Mouse (Mus musculus) hematopoietic stem cell, adult 5-6 weeks (primary cell): ENCODE results near the gene Slc25a25. TPM values are rescaled to one million over a fixed set of nuclear protein-coding genes. Genes with fewer than 3 reads are reported as not detected.

Experiments
- ATAC-seq, 2 experiments: fragments of 125-278 bp in 1 of 2; replicated peaks in 1 of 2; 2 replicates each; pipeline ENCODE4 v1.8.0; 2016 to 2017; ENCODE audit warnings: inconsistent platforms in 2 of 2, mild to moderate bottlenecking in 2 of 2, moderate number of reproducible peaks in 2 of 2, low read depth in 1 of 2, moderate TSS enrichment in 1 of 2; ENCODE audit not compliant: low FRiP score in 2 of 2, poor library complexity in 2 of 2, severe bottlenecking in 2 of 2, insufficient read depth in 1 of 2, low TSS enrichment in 1 of 2
- total RNA-seq: library from RNA; stranded (forward); fragments of 172-1452, 232-1000 nt; gene quantifications from 2 replicates; pipeline ENCODE4 v1.2.3, GENCODE M21; 2017

Gene Slc25a25
- total RNA-seq, 1 experiment from 2014 or later = 22.3 TPM

DNA sequence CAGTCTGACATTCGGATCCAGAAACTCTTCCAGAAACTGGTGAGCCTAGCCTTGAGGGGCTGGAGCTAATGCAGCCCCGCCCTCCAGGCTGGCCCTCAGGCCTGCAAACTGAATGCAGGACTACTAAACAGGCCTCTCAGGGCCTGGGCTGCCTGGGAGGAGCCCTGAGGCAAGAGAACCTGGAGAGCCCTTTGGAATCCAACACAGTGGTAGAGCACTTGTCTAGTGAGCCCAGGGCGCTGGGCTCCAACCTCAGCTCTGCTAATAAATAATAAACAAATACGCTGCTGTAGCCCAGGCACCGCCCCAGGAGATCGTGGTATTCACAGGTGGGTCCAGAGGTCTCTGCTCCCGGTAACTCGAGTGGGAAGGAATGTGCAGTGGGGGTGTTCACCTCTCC, 60.4 kb downstream of the Slc25a25 start:
- no peak for ATAC-seq

- no peak for ATAC-seq
Observed at GRCm38 (mm10) chr2:32389157-32389556, 62.1 kb downstream of the Slc25a25 start.

DNA sequence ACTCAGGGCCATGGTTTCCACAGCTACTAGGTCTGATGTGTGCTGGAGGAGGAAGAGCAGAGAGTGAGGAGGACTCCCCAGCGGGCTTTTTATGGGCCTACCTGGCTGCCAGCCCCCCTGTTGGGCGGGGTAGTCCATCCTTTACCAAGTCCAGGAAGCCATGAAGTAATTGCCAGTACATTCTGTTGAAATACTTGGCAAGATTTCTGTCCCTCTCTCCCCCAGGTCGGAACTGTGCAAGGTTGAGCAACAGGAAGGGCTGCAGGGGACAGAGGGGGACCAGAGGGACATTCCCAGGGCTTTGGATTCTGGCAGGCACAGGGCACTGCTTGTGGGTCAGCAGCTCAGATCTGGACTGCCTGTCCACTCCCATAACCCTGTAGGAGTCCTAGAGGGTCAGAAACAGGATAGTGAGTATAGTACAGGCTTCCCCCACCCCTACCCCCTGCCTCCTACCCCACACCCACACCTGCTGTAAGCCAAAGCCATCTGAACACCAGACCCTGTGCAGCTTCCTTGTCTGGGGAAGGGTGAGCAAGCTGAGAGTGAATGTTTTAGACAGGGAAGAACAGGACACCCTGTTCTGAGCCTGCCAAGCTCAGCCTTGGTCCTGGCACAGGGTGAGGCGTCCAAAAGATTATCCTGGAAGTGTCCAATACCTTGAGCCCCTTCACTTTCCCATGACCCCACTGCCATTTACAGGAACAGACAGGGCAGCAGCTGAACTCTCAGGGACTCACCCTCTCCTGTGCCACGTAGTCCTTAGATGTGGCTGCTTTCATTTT, 63.3 kb downstream of the Slc25a25 start, which contains the start of gene Lcn2:
TSS of gene Lcn2 (minus strand) at position 547 of the 785 bp plus-strand sequence.
- peak in 1 of 2 experiments; percentile 29; a peak in 2 of 4 replicates for ATAC-seq

GRCm38 (mm10) chr2:32382689-32383088, 68.6 kb downstream of the Slc25a25 start:
- ATAC-seq = no peak

DNA sequence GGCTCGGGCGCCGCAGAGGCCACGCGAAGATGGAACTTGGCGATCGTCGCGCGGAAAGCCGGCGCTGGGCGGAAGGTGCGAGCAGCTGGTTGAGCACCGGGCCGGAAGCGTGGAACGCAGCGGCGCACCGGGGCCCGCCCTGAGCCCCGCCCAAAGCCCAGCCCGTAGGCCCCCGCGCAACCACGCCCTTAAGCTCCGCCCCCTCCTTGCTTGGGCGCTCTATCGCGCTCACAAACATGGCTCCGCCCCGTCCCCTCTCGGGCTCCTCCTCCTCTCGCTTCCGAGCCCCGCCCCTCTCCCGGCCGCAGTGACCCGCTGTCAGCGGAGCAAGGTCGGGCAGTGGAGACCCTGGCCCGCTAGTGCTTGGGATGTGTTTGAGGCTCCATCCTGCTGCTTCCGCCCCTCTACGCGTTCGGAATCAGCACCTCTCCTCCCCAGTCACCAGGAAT, 69.4 kb downstream of the Slc25a25 start, which contains the start of gene 1110008P14Rik:
TSS of gene 1110008P14Rik (minus strand) at position 164 of the 449 bp plus-strand sequence.
- peak; percentile 88 to 92 for ATAC-seq

GRCm38 (mm10) chr2:32381141-32381774, 70.0 kb downstream of the Slc25a25 start:
- ATAC-seq = peak in 1 of 2 experiments; percentile 15; a peak in 1 of 4 replicates

DNA sequence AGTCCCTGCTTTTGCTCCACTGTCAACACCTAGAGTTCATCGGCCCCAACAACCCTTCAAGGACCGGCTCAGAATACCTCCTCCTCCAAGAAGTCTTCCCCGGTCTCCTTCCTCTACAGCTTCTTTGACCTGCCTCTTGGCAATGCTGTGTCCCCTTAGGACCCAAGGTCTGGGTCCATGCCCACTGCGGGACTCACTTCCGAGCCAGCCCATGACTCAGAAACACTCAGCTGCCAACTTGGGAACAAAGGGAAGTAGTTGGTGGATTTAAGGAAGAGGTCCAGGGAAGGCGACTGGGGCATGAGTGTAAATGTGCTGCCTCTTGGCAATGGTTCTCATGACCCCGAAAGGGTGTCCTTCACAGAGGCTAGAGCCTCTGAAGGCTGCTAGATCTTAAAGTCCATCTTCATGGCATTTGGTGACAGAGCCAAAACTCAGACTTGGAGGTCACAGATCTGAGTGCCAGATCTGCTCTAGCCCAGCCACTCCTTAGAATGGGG, 71.2 kb downstream of the Slc25a25 start:
- ATAC-seq = no peak

- no peak for ATAC-seq
Observed at GRCm38 (mm10) chr2:32376963-32377362, 74.3 kb downstream of the Slc25a25 start.

DNA sequence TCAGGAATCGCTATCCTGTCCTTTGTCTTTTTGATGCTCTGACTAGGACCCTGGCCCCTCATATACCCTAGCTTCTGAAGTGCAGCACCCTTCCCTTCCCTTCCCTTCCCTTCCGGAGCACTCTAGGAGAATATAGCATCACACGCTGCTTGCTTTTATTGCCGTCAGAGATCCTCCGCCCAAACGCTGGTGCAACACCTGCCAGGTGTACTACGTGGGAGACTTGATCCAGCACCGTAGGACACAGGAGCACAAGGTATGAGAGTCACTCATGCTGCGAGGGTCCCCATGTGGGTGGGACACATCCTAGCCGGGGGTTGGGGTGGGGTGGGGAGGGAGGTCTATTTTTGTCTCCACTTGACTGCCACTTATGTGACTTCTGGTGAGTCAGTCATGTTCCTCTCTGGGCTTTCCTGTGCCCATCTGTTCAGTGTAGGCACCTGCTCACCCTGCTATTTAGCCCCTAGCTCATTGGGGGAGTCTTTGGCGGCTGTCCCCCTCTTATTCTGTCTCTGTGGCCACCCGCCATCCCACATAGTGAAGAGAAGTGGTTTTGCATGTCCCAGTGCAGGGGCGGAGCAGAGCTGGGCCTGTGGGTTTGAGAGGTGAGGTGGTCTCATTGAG, 75.8 kb downstream of the Slc25a25 start:
- no peak for ATAC-seq

- no peak for ATAC-seq
Observed at GRCm38 (mm10) chr2:32374191-32374590, 77.1 kb downstream of the Slc25a25 start.

DNA sequence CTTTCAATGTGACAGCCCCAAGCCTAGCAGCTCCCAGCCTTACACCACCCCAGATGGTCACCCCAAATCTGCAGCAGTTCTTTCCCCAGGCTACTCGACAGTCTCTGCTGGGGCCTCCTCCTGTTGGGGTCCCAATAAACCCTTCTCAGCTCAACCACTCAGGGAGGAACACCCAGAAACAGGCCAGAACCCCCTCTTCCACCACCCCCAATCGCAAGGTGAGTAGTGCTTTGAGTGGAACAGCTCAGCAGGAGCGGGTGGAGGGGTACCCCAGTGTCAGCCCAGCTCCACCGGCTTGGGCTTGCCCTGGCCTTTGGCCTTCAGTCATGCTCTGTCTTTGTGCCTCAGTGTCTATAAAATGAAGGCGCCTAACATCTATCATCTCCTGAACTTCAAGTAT, 83.9 kb downstream of the Slc25a25 start:
- ATAC-seq = no peak

Other genes starting within 250 kb of the Slc25a25 start
- gene Pomt1, start 214.9 kb downstream of the Slc25a25 start, total RNA-seq = 25.3 and 28.3 TPM in 2 replicates
- gene Uck1, start 191.3 kb downstream of the Slc25a25 start, total RNA-seq = 32.3 and 33.3 TPM in 2 replicates
- 37.5 and 47.3 TPM in 2 replicates for gene Golga2, start 164.1 kb downstream of the Slc25a25 start, total RNA-seq
- 230 and 365 TPM in 2 replicates for gene Swi5, start 163.4 kb downstream of the Slc25a25 start, total RNA-seq
- gene Ciz1, start 99.1 kb downstream of the Slc25a25 start, total RNA-seq = 76.7 and 78.2 TPM in 2 replicates
- not detected in 2 replicates for gene Dnm1, start 98.1 kb downstream of the Slc25a25 start, total RNA-seq
- gene 1110008P14Rik, start 69.5 kb downstream of the Slc25a25 start, total RNA-seq = 2.5 and 6.8 TPM in 2 replicates
- 91.4 and 276 TPM in 2 replicates for gene Lcn2, start 63.2 kb downstream of the Slc25a25 start, total RNA-seq
- 3.5 and 8.7 TPM in 2 replicates for gene Ptges2, start 55.5 kb downstream of the Slc25a25 start, total RNA-seq
- gene Naif1, start 988 bp downstream of the Slc25a25 start, total RNA-seq = 2.4 and 3.8 TPM in 2 replicates
- 10.0 and 11.6 TPM in 2 replicates for gene Fam102a, start 83.9 kb upstream of the Slc25a25 start, total RNA-seq
- 35.6 and 43.0 TPM in 2 replicates for gene Dpm2, start 119.4 kb upstream of the Slc25a25 start, total RNA-seq
- gene Pip5kl1, start 123.4 kb upstream of the Slc25a25 start, total RNA-seq = not detected in 2 replicates
- not detected in 2 replicates for gene 9430097D07Rik, start 124.2 kb upstream of the Slc25a25 start, total RNA-seq
- 17.5 and 26.0 TPM in 2 replicates for gene St6galnac4, start 135.7 kb upstream of the Slc25a25 start, total RNA-seq
- gene St6galnac6, start 148.3 kb upstream of the Slc25a25 start, total RNA-seq = 13.3 TPM in 2 replicates
- 13.1 and 15.8 TPM in 2 replicates for gene Ak1, start 170.3 kb upstream of the Slc25a25 start, total RNA-seq
- gene Eng, start 195.2 kb upstream of the Slc25a25 start, total RNA-seq = 20.9 and 23.6 TPM in 2 replicates